Mouse (Mus musculus) small intestine, adult 2 months (tissue): ENCODE data around the gene Dpm1.
A peak's percentile ranks its signal among the peaks of the same experiment; 100 is the strongest.

ENCODE experiments used
- CTCF ChIP-seq: fragments of 200-500 bp; IDR thresholded peaks from 2 replicates; pipeline ENCODE4 v1.5.1; 2012; ENCODE audit warnings: low read depth, mild to moderate bottlenecking, control low read depth, inconsistent platforms, low read length, moderate library complexity, mixed read lengths; ENCODE audit not compliant: insufficient replicate concordance, insufficient read length; ENCODE audit errors: extremely low read depth
- POLR2A ChIP-seq: fragments of 200-500 bp; IDR thresholded peaks from 2 replicates; pipeline ENCODE4 v1.6.1; 2012; ENCODE audit warnings: low read depth, mild to moderate bottlenecking, control low read depth, inconsistent platforms, low read length, moderate library complexity

DNA sequence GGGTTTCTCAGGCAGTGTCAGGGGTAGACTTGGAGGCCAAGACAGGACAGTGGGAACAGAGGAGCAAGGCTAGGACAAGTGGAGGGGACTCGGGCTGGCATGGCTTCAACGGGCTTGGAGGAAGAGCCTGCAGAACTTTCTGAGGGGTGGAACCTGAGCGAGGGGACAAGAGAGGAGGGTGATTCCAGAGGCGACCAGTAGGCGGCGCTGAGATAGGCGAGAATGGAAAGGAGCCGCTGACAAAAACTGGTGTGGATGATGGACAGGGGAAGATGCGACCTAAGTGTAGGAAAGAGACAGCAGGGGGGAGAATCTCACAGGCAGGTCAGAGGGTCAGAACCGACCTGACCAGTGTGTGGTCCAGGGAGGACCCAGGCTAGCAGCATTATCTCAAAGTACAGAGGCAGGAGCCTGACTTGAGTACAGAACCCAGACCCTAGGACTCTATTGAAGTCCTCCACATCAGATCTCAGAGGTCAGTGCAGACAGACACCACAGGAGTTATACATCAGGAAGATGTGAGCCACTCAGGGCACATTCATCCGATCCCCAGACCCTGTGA is 44.1 kb upstream of the Dpm1 start:
- TF ChIP-seq POLR2A (no peak), CTCF (peak; percentile 93; the same call in 1 of the 2 replicates)
